Mouse (Mus musculus) ES-Bruce4 (cell line): ENCODE results near the gene Borcs6.

ENCODE experiments used
- CTCF ChIP-seq: IDR thresholded peaks from one replicate; pipeline ENCODE4 v1.8.1; 2011; ENCODE audit warnings: low read depth, low read length
- EP300 ChIP-seq: IDR thresholded peaks from 2 replicates; pipeline ENCODE4 v1.6.1; 2011; ENCODE audit warnings: low read depth, low read length; ENCODE audit not compliant: insufficient read depth
- POLR2A ChIP-seq: IDR thresholded peaks from one replicate; pipeline ENCODE4 v1.8.1; 2011; ENCODE audit warnings: low read length; ENCODE audit not compliant: insufficient read depth

- TF ChIP-seq CTCF: no peak
- TF ChIP-seq EP300: 0 out of 2 replicates have a peak, but pooled peaks have one; percentile 37
- TF ChIP-seq POLR2A: no peak
Observed at GRCm38 (mm10) chr11:69036486-69037230, 22.9 kb upstream of the Borcs6 start.
